Mouse (Mus musculus) liver, embryonic 15.5 days (tissue): ENCODE results near the gene A830031A19Rik. TPM values are rescaled to one million over a fixed set of nuclear protein-coding genes. Genes with fewer than 3 reads are reported as not detected.

Experiments used
- ATAC-seq: fragments of 200-750 bp; cut with Nextera tagmentation; 2 replicates; pipeline ENCODE4 v1.8.0; 2017; ENCODE audit warnings: moderate number of reproducible peaks, mild to moderate bottlenecking, moderate library complexity; ENCODE audit not compliant: insufficient read depth
- H3K27ac ChIP-seq: fragments of 300-500 bp; sonication (generic); replicated peaks from 2 replicates; pipeline ENCODE4 v1.5.1; 2015; ENCODE audit warnings: mild to moderate bottlenecking, inconsistent platforms
- H3K27me3 ChIP-seq: fragments of 300-500 bp; sonication (generic); 2 replicates; pipeline ENCODE4 v1.6.1; 2015; ENCODE audit warnings: mild to moderate bottlenecking, inconsistent platforms
- H3K36me3 ChIP-seq: fragments of 300-500 bp; sonication (generic); replicated peaks from 2 replicates; pipeline ENCODE4 v1.6.1; 2015; ENCODE audit warnings: moderate library complexity, mild to moderate bottlenecking, inconsistent platforms
- H3K4me1 ChIP-seq: fragments of 300-500 bp; sonication (generic); replicated peaks from 2 replicates; pipeline ENCODE4 v1.6.1; 2015; ENCODE audit warnings: inconsistent platforms
- H3K4me2 ChIP-seq: fragments of 300-500 bp; sonication (generic); 2 replicates; pipeline ENCODE4 v1.6.1; 2015; ENCODE audit warnings: moderate library complexity, mild to moderate bottlenecking, inconsistent platforms
- H3K4me3 ChIP-seq: fragments of 300-500 bp; sonication (generic); replicated peaks from 2 replicates; pipeline ENCODE4 v1.5.1; 2015; ENCODE audit warnings: mild to moderate bottlenecking, inconsistent platforms
- H3K9ac ChIP-seq: fragments of 300-500 bp; sonication (generic); 2 replicates; pipeline ENCODE4 v1.6.1; 2015; ENCODE audit warnings: moderate library complexity, mild to moderate bottlenecking, inconsistent platforms
- H3K9me3 ChIP-seq: fragments of 300-500 bp; sonication (generic); replicated peaks from 2 replicates; pipeline ENCODE4 v1.6.1; 2016; ENCODE audit warnings: inconsistent platforms
- WGBS: fragments of 180-500 bp; shearing (Covaris S2); methylation state at CpG from one replicate; pipeline ENCODE4 v1.1.7; 2015; ENCODE audit warnings: mixed read lengths; ENCODE audit not compliant: insufficient replicate concordance; 5-methylcytosine and 5-hydroxymethylcytosine counted together
- polyA plus RNA-seq: library from polyadenylated mRNA; unstranded; fragments of >200 nt; fragmentation: Nextera tagmentation; extraction: Ambion mirVana; gene quantifications from 2 replicates; pipeline ENCODE4 v1.2.1, GENCODE M21; 2015

Gene A830031A19Rik
- polyA plus RNA-seq, 1 experiment from 2014 or later = not detected

- no peaks in the 10 kb centered on the region for H3K27me3 ChIP-seq
- H3K9ac ChIP-seq = no peak overlapping the region
- 79% methylated on average over 7 of the region's 7 CpGs for WGBS
- no peak overlapping the region for H3K27ac ChIP-seq
- ATAC-seq = no peak
- H3K36me3 ChIP-seq = peaks cover 31% of the 10 kb centered on the region
- peaks cover 77% of the 10 kb centered on the region for H3K4me1 ChIP-seq
- H3K4me2 ChIP-seq = no peak overlapping the region
- H3K4me3 ChIP-seq = no peak overlapping the region
- H3K9me3 ChIP-seq = no peaks in the 10 kb centered on the region
Observed at GRCm38 (mm10) chr11:24095656-24096353, 21.0 kb upstream of the A830031A19Rik start.

GRCm38 (mm10) chr11:24095236-24095635 is 20.4 kb upstream of the A830031A19Rik start:
- H3K4me1 ChIP-seq = peaks cover 71% of the 10 kb centered on the region
- ATAC-seq = no peak
- 43% methylated on average over 9 of the region's 9 CpGs for WGBS
- H3K36me3 ChIP-seq = peaks cover 35% of the 10 kb centered on the region
- no peak overlapping the region for H3K4me3 ChIP-seq
- H3K27ac ChIP-seq = no peak overlapping the region; the same call in 1 of the 2 replicates
- no peaks in the 10 kb centered on the region for H3K27me3 ChIP-seq
- H3K4me2 ChIP-seq = 0 out of 2 replicates have a peak overlapping the region, but pooled peaks have one; percentile 9
- no peak overlapping the region for H3K9ac ChIP-seq
- no peaks in the 10 kb centered on the region for H3K9me3 ChIP-seq

- H3K4me2 ChIP-seq = peak overlapping the region; percentile 7; the same call in 1 of the 2 replicates
- H3K9ac ChIP-seq = no peak overlapping the region
- no peak overlapping the region for H3K4me3 ChIP-seq
- peaks cover 47% of the 10 kb centered on the region for H3K36me3 ChIP-seq
- peak overlapping the region; percentile 42; the same call in 1 of the 2 replicates for H3K27ac ChIP-seq
- peaks cover 61% of the 10 kb centered on the region for H3K4me1 ChIP-seq
- no peaks in the 10 kb centered on the region for H3K9me3 ChIP-seq
- H3K27me3 ChIP-seq = no peaks in the 10 kb centered on the region
- WGBS = 42% methylated on average over 5 of the region's 5 CpGs
- no peak for ATAC-seq
Observed at GRCm38 (mm10) chr11:24094086-24094487, 19.2 kb upstream of the A830031A19Rik start.

GRCm38 (mm10) chr11:24092618-24093017 is 17.8 kb upstream of the A830031A19Rik start:
- no peaks in the 10 kb centered on the region for H3K9me3 ChIP-seq
- no peak overlapping the region for H3K27ac ChIP-seq
- no peak overlapping the region for H3K4me2 ChIP-seq
- 0 out of 2 replicates have a peak overlapping the region, but pooled peaks have one; percentile 15 for H3K9ac ChIP-seq
- no peak overlapping the region for H3K4me3 ChIP-seq
- H3K4me1 ChIP-seq = peaks cover 50% of the 10 kb centered on the region
- no peaks in the 10 kb centered on the region for H3K27me3 ChIP-seq
- ATAC-seq = no peak
- WGBS = 57% methylated on average over 3 of the region's 3 CpGs
- H3K36me3 ChIP-seq = peaks cover 62% of the 10 kb centered on the region

- ATAC-seq = no peak
- H3K4me1 ChIP-seq = peaks cover 40% of the 10 kb centered on the region
- no peaks in the 10 kb centered on the region for H3K27me3 ChIP-seq
- no peak overlapping the region for H3K4me2 ChIP-seq
- 73% methylated on average over 15 of the region's 15 CpGs for WGBS
- H3K36me3 ChIP-seq = peaks cover 70% of the 10 kb centered on the region
- H3K4me3 ChIP-seq = no peak overlapping the region
- no peaks in the 10 kb centered on the region for H3K9me3 ChIP-seq
- no peak overlapping the region for H3K27ac ChIP-seq
- no peak overlapping the region for H3K9ac ChIP-seq
Observed at GRCm38 (mm10) chr11:24091393-24092080, 16.7 kb upstream of the A830031A19Rik start.

- no peaks in the 10 kb centered on the region for H3K9me3 ChIP-seq
- peaks cover 41% of the 10 kb centered on the region for H3K4me1 ChIP-seq
- peaks cover 78% of the 10 kb centered on the region for H3K36me3 ChIP-seq
- H3K27ac ChIP-seq = no peak overlapping the region
- H3K27me3 ChIP-seq = no peaks in the 10 kb centered on the region
- WGBS = 72% methylated on average over 4 of the region's 4 CpGs
- H3K4me3 ChIP-seq = no peak overlapping the region
- H3K9ac ChIP-seq = no peak overlapping the region
- no peak for ATAC-seq
- H3K4me2 ChIP-seq = no peak overlapping the region
Observed at GRCm38 (mm10) chr11:24090443-24090842, 15.6 kb upstream of the A830031A19Rik start.

GRCm38 (mm10) chr11:24087069-24087468 is 12.2 kb upstream of the A830031A19Rik start:
- WGBS = 70% methylated on average over 4 of the region's 4 CpGs
- Histone ChIP-seq H3K4me1 (peaks cover 41% of the 10 kb centered on the region), H3K27me3 (no peaks in the 10 kb centered on the region), H3K36me3 (peaks cover 66% of the 10 kb centered on the region), H3K9me3 (no peaks in the 10 kb centered on the region), H3K4me2 (no peak overlapping the region), H3K27ac (no peak overlapping the region), H3K4me3 (no peak overlapping the region), H3K9ac (no peak overlapping the region)
- no peak for ATAC-seq

- no peak overlapping the region for H3K27ac ChIP-seq
- H3K4me1 ChIP-seq = peaks cover 47% of the 10 kb centered on the region
- H3K9me3 ChIP-seq = no peaks in the 10 kb centered on the region
- no peak overlapping the region for H3K4me3 ChIP-seq
- no peak overlapping the region for H3K9ac ChIP-seq
- ATAC-seq = no peak
- no peak overlapping the region for H3K4me2 ChIP-seq
- peaks cover 58% of the 10 kb centered on the region for H3K36me3 ChIP-seq
- 34% methylated on average over 6 of the region's 6 CpGs for WGBS
- H3K27me3 ChIP-seq = no peaks in the 10 kb centered on the region
Observed at GRCm38 (mm10) chr11:24085986-24086385, 11.1 kb upstream of the A830031A19Rik start.

GRCm38 (mm10) chr11:24084590-24084989 is 9.7 kb upstream of the A830031A19Rik start:
- Histone ChIP-seq H3K4me1 (peaks cover 61% of the 10 kb centered on the region), H3K36me3 (peaks cover 46% of the 10 kb centered on the region), H3K4me3 (no peak overlapping the region), H3K9me3 (no peaks in the 10 kb centered on the region), H3K27ac (no peak overlapping the region), H3K27me3 (0 out of 2 replicates have a peak, but pooled peaks cover 3% of the 10 kb centered on the region), H3K4me2 (peak overlapping the region; percentile 19; the same call in 1 of the 2 replicates), H3K9ac (no peak overlapping the region)
- ATAC-seq = no peak
- WGBS = 69% methylated on average over 4 of the region's 4 CpGs

- Histone ChIP-seq H3K4me1 (peaks cover 66% of the 10 kb centered on the region), H3K27me3 (peaks cover 4% of the 10 kb centered on the region; the same call in 1 of the 2 replicates), H3K36me3 (peaks cover 41% of the 10 kb centered on the region), H3K27ac (no peak overlapping the region), H3K9me3 (no peaks in the 10 kb centered on the region), H3K9ac (no peak overlapping the region), H3K4me2 (peak overlapping the region; percentile 97), H3K4me3 (peak overlapping the region; percentile 74; the same call in 1 of the 2 replicates)
- 47% methylated on average over 3 of the region's 3 CpGs for WGBS
- no peak for ATAC-seq
Observed at GRCm38 (mm10) chr11:24084077-24084476, 9.2 kb upstream of the A830031A19Rik start.

- Histone ChIP-seq H3K27me3 (peaks cover 9% of the 10 kb centered on the region; the same call in 1 of the 2 replicates), H3K4me3 (peak overlapping the region; percentile 74), H3K4me2 (peak overlapping the region; percentile 97), H3K36me3 (peaks cover 35% of the 10 kb centered on the region), H3K9ac (peak overlapping the region; percentile 35), H3K4me1 (peaks cover 70% of the 10 kb centered on the region), H3K9me3 (no peaks in the 10 kb centered on the region), H3K27ac (peak overlapping the region; percentile 46)
- no peak for ATAC-seq
- 20% methylated on average over 7 of the region's 7 CpGs for WGBS
Observed at GRCm38 (mm10) chr11:24083423-24083822, 8.6 kb upstream of the A830031A19Rik start.
